Mouse (Mus musculus): ENCODE measurements around the gene Cmtr1.

Gene Cmtr1

DNA sequence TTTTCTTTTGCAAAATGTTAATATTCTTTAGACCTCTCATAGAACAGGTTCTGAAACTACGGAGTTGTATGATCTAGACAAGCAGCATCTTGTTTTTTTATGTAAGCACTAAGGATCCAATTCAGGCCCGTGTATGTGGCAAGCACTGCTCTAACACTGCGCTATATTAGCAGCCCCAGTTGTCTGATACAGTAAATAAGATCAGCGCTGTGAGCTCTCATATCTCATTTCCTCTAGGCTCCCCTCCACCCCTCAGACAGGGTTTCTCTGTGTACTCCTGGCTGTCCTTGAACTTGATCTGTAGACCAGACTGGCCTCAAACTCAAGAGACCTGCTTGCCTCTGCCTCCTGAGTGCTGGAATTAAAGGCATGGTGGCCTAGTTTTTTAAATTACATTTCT is 8.6 kb downstream of the Cmtr1 start:
- in situ Hi-C loops (cut with MboI), result no loop called here

DNA sequence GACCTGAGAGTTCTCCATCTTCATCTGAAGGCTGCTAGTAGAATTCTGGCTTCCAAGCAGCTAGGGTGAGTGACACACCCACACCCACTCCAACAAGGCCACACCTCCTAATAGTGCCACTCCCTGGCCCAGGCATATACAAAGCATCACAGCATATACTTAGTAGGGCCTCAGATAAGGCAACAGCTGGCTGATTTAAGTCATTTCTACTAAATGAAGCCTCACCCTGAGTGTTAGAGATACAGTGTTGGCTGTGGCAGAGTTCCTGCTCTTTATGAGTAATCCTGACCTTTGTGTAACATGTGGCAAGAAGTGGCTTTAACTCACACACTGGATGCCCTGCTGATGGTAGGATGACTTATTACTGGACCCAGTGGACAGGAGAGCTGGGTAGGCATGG is 9.5 kb downstream of the Cmtr1 start:
- in situ Hi-C loops (cut with MboI), result no loop called here

DNA sequence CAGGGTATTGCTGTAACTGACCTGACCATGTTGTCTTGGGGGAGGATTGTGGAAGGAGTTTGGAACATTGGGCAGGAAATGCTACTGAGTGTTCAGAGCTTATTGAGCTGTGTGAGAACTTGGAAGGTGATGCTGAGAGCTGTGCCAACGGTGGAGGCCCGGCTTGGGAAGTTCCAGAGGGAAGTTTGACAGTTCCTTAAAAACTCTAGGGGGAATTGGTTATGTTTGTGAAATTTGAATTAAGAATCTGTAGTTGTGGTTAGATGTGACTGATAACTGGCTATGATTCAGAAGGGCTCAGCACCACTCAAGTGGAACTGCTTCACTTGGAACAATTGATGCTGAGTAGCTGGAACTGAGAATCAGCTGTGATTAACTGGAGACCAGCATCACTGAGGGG is 10.6 kb downstream of the Cmtr1 start:
- in situ Hi-C loops (cut with MboI), result no loop called here

DNA sequence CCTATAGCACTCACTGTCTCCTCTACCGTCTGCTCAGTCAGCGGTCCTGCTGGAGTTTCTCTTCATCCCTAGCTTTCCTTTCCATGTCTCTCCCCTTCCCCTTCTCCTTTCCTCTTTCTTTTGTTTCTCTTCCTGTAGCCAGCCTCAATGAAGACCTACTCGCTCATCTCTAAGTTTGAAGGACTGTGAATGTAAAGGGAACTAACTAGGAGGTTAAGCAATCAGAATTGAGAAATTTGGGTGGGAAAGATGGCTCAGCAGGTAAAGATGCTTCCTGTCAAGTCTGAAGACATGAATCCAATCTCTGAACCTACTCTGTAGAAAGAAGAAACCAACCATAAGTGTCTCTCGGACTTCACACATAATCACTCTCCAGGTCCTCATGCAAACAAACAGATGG is 12.9 kb downstream of the Cmtr1 start:
- in situ Hi-C loops (cut with MboI), result no loop called here

DNA sequence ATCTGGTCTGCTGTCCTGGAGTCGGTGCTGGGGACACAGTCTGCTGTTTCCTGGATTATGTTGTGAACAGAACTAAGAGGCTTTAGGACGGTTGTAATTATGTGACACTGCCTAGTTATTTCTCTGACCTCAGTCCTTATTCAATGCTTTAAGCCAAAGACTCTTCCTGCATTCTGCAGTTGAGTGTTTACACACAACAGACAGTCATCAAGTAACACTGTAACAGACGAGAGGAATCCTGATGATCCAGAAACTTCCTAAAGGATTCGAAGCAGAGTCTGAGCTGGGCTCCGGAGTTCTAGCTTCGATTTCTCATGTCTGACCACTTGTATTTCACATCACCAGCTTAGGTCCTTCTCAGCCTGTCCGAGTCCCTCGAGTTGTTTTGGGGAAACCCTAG is 18.1 kb downstream of the Cmtr1 start:
- in situ Hi-C loops (cut with MboI), result no loop called here

DNA sequence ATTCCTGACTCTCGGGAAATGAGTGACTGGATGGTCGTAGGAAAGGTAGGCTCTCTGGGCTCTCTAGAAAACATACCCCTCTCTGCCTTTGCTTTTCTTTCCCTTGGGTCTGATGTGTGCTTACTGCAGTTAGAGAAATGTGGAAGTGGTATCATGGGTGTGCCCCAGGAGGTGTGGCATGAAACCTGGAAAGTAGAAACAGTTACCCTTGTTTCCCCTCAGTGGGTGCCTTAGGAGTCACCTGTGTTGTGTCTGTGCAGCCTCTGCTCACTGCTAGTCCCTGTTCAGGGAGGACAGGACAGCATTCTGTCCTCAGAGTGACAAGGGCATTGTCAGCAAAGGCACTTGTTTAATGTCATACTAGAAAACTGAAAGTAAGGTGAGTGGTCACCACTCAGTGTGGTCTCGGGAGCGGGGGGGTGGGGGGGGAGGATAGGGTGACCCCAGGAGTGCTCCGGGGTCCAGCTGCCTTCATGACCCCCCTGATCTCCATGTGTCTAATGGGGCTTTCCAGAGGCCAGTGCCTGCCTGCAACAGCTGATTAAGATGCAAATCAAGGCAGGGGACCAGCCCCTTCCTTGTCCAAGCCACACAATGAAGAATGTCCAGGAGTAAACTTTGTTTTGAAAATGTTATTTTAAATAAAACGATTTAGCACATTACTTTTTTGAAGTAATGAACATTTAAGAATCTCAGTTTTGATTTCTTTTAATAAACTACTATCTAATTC is 18.8 kb downstream of the Cmtr1 start:
- in situ Hi-C loops (cut with MboI), result no loop called here

DNA sequence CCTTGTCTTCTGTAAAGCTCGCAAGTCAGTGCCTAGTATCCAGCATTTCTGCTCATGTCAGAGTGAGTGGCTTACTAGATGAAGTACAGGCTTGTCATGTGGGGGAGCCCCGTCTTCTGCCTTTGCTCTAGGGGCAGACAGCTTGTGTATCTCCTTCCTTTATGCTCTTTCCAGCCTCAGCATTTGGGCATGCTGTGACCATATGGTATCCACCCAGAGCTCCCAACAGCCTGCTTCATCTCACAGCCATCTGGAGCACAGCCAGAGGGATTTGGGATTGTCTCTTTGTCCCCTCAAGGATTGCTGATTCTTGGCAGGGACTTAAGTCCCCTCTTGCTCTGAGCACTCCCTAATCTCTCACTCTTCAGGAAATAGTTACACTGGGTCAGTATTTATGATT is 19.8 kb downstream of the Cmtr1 start:
- in situ Hi-C loops (cut with MboI), result no loop called here

DNA sequence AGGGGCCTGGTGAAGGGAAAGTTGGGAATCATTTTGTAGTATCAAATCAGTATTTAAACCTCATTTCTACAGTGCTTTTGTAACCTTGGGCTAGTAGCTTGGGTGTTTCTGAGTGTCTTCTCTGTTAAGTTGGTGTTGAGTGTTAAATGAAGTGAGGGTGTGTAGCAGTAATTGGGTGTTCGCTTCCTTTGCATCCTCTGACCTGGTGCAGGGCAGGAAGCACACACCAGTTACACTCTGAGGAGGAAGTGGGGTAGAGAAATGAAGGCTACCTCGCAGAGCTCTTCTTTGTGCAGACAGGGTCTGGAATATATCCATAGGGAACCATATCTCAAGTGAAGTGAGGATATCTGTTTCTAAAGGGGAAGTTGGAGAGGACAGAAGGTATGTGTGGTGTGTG is 20.5 kb downstream of the Cmtr1 start:
- in situ Hi-C loops (cut with MboI), result no loop called here

DNA sequence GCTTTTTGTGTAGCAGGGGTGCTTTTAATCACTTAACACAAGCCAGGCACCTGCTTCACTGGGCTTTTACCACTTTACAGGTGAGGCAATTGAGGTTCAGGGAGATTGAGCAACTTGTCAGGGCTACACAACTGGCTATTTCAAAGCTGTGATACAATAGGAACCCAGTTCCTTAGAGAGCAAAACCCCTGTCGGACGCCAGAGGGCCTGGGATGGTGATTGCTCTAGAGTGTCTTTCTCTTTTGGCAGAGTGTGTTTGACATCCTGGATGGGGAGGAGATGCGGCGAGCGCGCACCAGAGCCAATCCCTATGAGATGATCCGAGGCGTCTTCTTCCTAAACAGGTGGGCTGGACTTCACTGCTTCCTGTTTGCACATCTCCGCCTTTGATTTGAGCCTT is 21.3 kb downstream of the Cmtr1 start:
- in situ Hi-C loops (cut with MboI), result no loop called here

DNA sequence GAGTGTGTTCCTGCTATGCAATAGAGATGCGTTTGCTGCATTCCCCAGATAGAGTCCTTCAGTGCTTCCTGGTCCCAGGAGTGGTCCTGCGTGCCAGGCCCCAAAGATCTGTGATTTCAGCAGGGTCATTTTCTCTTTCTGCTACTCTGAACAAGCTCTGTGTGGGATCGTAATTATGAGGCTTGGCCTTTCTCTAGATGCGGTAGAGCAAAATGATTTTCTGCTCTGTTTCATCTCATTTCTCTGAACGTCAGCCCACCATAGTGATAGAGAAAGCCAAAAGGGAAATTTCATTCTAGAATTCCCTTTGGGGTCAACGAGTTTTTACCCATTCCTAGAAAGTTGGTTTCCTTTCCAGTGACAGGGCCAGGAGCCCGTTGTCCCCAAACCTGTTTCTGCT is 21.9 kb downstream of the Cmtr1 start:
- in situ Hi-C loops (cut with MboI), result no loop called here

DNA sequence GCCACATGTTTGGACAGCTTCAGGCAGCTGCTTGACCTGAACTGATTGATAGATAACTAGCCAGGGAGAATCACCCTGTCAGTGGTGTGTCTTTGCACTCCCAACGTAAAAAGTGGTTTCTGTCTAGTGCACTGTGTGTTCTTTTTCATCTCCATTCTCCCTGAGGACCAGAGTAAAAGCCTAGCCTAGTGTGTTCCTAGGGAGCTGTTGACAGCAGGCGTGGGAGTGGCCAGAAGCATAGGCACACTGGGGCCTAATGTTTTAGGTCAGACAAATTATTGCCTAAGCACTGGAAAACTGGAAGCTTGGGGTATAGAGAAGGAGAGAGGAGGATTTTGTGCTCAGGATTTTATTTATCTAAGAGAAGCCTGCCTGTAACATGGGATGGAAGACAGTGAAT is 22.7 kb downstream of the Cmtr1 start:
- in situ Hi-C loops (cut with MboI), result no loop called here

DNA sequence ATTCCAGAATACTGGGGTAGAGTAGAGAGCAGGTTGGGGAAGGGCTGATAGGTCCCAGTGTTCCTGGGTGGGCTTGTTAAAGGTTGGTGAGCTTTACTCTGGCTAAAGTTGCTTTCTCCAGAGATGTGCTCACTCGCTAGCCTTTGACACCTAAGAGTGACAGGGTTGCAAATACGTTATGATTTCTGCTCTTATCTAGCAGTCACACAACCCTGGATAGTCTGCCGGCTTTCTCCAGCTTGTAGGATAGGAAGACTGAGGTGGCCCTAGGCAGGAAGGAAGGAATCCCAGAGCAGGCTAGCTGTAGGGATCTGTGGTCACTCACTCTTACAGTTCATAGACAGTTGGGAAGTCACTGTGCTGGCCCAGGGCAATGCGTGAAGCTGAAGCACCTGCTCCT is 23.9 kb downstream of the Cmtr1 start:
- in situ Hi-C loops (cut with MboI), result no loop called here

DNA sequence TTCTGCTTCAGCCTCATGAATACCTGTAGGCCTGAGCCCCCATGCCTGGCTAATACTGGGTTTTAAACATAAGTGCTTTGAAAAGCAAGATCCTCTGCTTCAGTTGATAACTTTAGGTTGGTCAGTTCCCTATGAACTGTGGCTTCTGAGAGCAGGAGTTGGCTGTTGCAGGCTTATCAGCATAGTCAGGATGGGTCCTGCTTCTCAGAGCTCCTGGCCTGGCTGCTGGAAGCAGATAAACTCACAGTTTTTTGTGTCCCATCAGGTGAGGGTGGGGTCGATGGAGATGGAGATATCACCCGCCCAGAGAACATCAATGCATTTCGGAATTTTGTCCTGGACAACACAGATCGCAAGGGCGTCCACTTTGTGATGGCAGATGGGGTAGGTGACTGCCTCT is 26.4 kb downstream of the Cmtr1 start:
- in situ Hi-C loops (cut with MboI), result no loop called here

DNA sequence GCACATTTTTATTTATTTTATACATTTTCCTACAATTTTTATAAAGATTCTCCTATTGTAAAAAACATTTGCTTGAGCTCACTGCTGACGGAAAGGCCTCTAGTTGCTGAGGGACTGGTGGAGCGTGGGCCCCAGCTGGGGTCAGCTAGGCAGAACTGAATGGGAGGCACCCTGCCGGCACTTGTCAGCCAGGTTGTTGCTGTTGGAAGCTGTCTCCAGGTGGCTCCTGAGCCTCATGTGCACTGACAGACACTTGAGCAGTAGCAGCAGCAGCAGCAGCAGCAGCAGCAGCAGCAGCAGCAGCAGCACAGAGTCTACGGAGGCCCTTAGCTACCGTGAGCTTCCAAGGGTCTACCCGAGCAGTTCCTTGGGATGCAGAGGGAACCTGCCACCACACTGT is 27.0 kb downstream of the Cmtr1 start:
- in situ Hi-C loops (cut with MboI), result no loop called here

DNA sequence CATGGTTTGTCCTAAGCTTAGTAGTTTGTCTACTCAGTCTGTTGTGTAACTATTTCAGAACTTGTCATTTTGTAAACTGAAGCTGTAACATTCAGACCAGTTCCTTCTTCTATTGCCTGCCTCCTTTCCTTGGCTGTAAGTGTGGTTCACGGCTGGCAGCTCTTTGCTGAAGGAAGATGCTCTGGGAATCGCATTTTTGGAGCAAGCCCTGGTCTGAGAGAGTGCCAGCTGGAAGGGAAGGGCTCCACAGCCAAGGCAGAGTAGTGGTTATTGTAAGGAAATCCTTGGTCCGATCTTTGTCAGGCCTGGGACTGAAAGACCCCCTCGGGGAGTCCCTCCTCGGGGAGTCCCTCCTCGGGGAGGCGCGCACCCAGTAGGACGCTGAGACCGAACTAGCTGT is 28.2 kb downstream of the Cmtr1 start:
- in situ Hi-C loops (cut with MboI), result no loop called here

DNA sequence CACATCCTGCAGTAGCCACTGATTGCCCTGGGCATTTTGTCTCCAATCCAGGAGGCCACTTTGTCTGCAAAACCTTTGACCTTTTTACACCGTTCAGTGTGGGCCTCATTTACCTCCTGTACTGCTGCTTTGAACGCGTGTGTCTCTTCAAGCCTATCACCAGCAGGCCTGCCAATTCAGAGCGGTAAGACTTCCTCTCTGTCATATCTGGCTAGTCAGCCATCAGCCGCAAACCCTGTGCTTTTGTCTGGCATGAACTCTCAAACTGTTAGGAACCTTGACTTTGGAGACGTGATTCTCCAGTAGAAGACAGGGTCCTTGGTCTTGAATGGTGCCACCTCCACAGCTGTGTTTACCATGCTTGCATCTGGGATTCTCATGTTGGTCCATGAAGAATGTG is 29.9 kb downstream of the Cmtr1 start:
- in situ Hi-C loops (cut with MboI), result no loop called here

DNA sequence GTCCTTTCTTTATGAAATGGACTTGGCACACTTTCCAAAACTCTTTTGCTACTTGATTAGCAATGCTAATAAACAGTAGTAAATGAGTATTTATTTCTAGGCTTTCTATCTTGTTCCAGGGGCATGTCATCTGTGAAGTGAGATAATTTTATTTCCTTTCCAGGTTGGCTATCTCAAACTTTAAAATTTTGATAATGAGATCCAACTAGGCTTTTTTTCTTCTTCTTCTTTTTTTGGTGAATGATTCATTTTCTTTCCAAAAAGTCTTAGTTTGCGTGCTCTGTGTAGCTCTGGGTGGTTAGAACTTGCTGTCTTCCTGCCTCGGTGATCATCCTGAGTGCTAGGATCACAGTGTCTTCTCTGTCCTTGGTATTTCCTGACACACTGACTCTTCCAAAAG is 32.4 kb downstream of the Cmtr1 start:
- in situ Hi-C loops (cut with MboI), result no loop called here

DNA sequence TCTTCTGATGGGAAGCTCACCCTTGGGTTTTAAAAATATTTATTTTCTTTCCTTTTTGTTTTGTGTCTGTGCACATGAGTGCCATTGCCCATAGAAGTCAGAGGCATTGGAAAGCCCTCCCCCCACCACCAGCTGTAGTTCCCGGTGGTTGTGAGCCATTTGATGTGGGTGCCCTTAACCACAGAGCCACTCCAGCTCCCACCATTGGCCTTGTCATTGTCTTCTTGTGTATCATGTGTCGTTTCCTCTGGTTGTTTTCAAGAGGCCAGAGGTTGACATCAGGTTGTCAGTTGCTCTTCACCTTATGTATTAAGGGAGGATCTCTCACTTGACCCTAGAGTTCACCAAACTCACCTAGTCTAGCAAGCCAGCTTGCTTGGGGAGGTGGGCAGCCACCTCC is 33.2 kb downstream of the Cmtr1 start:
- in situ Hi-C loops (cut with MboI), result no loop called here

DNA sequence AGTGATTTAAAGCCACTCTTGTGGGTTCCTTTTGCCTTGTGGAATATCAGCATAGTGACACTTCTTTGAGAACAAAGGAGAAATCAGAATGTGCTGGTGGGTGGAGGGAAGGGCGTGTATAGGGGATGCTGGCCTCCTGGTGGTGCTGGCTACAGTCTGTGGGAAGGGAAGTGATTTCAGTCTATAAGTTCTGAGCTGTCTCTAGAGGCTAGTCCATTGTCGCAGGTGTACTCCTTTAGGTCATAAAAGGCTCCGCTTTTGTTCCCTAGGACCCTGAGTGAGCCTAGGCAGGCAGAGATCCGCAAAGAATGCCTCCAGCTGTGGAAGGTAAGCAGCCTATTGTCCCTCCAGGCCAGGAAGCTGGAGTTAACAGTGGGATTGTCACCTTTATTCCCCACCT is 34.1 kb downstream of the Cmtr1 start:
- in situ Hi-C loops (cut with MboI), result no loop called here

DNA sequence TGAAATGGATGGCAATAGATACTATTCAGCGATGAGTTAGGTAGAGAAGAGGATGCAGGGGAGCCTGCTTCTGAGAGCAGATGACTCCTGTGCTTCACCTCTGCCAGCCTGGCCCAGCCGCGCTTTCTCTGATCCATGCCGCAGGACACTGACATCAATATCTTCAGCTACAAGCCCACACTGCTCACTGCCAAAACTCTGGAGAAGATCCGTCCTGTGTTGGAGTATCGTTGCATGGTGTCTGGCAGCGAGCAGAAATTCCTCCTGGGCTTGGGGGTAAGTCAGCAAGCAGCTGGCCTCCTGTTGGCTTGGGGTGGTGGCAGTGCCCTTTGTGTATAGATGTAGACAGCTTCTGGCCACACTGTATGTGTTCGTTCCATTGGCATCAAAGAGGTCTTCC is 36.5 kb downstream of the Cmtr1 start:
- in situ Hi-C loops (cut with MboI), result no loop called here

DNA sequence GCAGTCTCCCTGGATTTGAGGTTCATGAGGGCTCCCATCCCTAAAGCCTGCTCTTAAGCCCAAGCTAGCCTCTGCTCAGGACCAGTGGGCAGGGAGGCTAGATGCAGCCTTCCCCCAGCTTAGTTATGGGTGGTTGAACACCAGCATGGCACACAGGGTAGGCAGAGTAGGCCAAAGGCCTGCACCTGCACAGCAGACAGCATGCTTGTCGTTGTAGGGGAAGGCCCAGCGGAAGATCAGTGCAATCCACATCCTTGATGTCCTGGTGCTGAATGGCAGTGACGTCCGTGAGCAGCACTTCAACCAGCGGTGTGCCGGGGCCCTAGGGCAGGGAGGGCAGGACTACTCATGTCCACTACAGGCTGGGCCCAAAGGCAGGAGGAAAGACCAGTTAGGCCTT is 38.0 kb downstream of the Cmtr1 start:
- in situ Hi-C loops (cut with MboI), result no loop called here

DNA sequence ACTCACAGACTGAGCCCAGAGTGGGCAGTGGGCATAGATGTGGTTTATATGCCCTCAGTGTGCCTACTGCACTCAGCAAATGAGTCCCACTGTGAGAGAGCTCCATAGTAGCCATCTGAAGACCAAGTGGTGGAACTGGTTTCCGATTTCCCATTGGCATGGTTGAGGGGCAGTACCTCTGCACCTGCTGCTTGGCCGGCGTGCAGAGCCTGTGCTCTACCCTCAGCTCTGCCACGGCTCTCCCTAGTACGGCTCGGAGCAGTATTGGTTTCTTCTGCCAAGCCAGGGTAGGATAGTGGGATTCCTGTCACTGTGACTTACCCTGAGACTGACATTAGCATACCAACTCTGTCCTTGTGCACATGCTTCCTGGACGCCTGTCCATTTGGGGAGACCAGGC is 40.2 kb downstream of the Cmtr1 start:
- in situ Hi-C loops (cut with MboI), result no loop called here

DNA sequence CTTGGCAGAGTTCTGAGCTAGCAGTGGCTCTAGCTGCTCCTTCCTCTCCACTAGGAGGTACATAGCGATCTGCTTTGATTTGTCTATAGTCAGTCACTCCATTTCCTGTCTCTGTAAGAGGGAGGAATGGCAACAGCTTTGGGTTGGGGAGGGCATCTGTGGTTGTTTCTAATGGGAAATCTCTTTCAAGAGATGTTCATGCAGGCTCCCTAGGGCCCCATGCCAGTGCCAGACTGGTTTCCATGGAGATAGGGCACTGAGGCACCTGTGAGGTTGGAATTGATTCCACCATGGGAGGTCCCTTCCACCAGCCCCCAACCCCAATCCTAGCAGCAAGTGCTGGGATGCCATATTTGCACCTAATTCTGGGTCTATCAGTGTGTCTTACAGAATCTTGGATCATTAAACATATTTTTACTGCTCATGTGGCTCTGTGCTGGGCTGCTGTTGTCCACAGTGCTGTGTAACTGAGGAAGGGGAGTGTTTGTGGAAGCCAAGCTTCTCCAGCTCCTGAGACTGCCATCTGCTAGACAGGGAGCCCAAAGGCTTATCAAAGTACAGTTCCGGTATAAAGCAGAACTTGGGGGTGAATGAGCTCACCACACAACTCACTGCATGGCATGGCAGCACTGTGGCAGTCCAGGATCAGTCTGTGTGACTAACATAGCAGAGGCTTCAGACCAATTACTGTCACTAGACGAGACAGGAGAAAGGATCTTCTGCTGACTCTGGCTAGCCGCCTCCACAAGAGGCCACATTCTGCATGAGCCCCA is 42.7 kb downstream of the Cmtr1 start:
- in situ Hi-C loops (cut with MboI), result no loop called here

DNA sequence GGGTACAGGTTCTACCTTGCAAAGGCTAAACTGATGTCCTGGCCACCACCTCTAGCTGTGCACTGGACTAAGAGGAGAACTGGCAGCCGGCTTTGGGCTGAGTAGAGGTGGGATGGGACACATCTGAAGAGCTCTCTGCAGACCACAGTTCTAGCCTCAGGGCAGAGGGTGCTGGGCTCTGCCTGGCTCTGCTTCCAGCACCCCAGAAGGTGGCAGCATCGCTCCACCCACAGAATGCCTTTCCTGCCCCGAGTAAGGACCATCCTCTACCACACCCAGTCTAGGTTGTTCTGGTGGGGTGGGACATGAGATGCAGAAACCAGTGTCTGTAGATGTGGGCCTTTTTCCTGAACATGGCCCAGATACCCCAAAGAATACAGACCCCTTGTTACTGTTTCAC is 44.4 kb downstream of the Cmtr1 start:
- in situ Hi-C loops (cut with MboI), result no loop called here
